Mouse (Mus musculus) heart, postnatal 0 days (tissue): ENCODE measurements around the gene Tapbp.

Experiments used
- CTCF ChIP-seq: IDR thresholded peaks from 2 replicates; pipeline ENCODE4 v1.5.1; 2016; ENCODE audit warnings: antibody characterized with exemption, control low read depth, low read depth
- EP300 ChIP-seq: IDR thresholded peaks from 2 replicates; pipeline ENCODE4 v1.6.1; 2016; ENCODE audit warnings: antibody characterized with exemption, low read depth

DNA sequence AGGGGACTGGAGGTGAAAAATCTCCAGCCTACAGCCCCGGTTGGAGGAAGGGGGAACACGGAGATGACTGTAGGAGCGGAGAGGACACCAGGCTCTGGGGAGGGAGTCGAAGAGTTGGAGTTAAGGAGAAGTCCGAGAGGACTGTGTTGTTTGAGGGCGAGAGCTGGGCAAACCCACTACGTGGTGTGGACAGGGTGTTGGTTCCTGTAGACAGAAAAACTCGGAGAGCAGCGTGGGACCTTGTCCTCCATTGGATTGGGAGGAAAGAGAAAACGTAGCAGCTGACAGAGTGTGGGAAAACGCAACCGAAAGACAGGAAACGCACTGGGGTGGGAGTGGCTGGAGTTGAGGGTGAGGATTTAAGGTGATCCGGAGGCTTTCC, 5.8 kb upstream of the Tapbp start:
- TF ChIP-seq EP300 (no peak), CTCF (no peak)
